Mouse (Mus musculus) intestine, embryonic 14.5 days (tissue): ENCODE data around the gene Uba6. TPM values are rescaled to one million over a fixed set of nuclear protein-coding genes. Genes with fewer than 3 reads are reported as not detected.

ENCODE experiments used
- ATAC-seq: fragments of 200-750 bp; cut with Nextera tagmentation; replicated peaks from 2 replicates; pipeline ENCODE4 v1.8.0; 2017; ENCODE audit warnings: low read depth, moderate number of reproducible peaks, moderate TSS enrichment, moderate library complexity; ENCODE audit not compliant: low FRiP score, low TSS enrichment
- DNase-seq: peaks from one replicate; pipeline ENCODE4 v3.0.0-alpha.2; 2018; ENCODE audit warnings: low spot score
- H3K27ac ChIP-seq: fragments of 300-500 bp; sonication (generic); 2 replicates; pipeline ENCODE4 v1.5.1; 2014; ENCODE audit warnings: low read depth, mild to moderate bottlenecking, control low read depth
- H3K27me3 ChIP-seq: fragments of 300-500 bp; sonication (generic); replicated peaks from 2 replicates; pipeline ENCODE4 v1.6.1; 2014; ENCODE audit warnings: low read length, control low read depth; ENCODE audit not compliant: control insufficient read depth, insufficient read depth
- H3K36me3 ChIP-seq: fragments of 300-500 bp; sonication (generic); 2 replicates; pipeline ENCODE4 v1.6.1; 2014; ENCODE audit warnings: low read length, control low read depth; ENCODE audit not compliant: control insufficient read depth, insufficient read depth
- H3K4me1 ChIP-seq: fragments of 300-500 bp; sonication (generic); replicated peaks from 2 replicates; pipeline ENCODE4 v1.6.1; 2014; ENCODE audit warnings: low read length, control low read depth, mixed read lengths; ENCODE audit not compliant: control insufficient read depth, insufficient read depth
- H3K4me2 ChIP-seq: fragments of 300-500 bp; sonication (generic); 2 replicates; pipeline ENCODE4 v1.6.1; 2014; ENCODE audit warnings: low read length
- H3K4me3 ChIP-seq: fragments of 300-500 bp; sonication (generic); 2 replicates; pipeline ENCODE4 v1.5.1; 2014; ENCODE audit warnings: low read depth, low read length, control low read depth, mixed read lengths
- H3K9ac ChIP-seq: fragments of 300-500 bp; sonication (generic); 2 replicates; pipeline ENCODE4 v1.6.1; 2014; ENCODE audit warnings: mild to moderate bottlenecking, low read length
- H3K9me3 ChIP-seq: fragments of 300-500 bp; sonication (generic); 2 replicates; pipeline ENCODE4 v1.6.1; 2016; ENCODE audit warnings: low read length, control low read depth; ENCODE audit not compliant: control insufficient read depth
- WGBS: fragments of 180-500 bp; shearing (Covaris S2); extraction: QIAGEN DNeasy Blood & Tissue Kit; methylation state at CpG from one replicate; pipeline ENCODE4 v1.1.7; 2014; 5-methylcytosine and 5-hydroxymethylcytosine counted together
- polyA plus RNA-seq: library from polyadenylated mRNA; unstranded; fragments of >200 nt; fragmentation: Nextera tagmentation; extraction: Ambion mirVana; gene quantifications from 2 replicates; pipeline ENCODE4 v1.2.1, GENCODE M21; 2014

The Uba6 gene
- polyA plus RNA-seq, 1 experiment from 2014 or later, result 19.1 TPM

DNA sequence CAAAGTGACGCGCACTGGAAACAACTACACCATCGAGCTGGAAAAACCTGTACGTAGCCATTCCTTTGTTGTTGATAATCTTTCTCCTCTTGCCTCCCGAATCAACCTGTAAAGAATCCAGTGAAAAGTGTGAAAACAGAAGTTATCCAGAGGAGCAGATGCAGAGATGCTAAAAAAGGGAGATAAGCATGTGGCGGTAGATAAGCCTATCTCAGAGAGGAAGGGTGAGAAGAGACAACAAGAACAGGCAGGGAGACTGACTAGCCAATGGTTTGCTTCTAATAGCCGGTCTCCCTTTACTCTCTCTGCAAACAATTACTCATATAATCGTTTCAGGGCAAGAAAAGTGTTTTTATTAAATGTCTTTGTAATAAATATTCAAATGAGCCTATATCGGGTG, 77.8 kb downstream of the Uba6 start:
- ATAC-seq (no peak), DNase-seq (no peak)
- no peaks in the 10 kb centered on the region for H3K4me1 ChIP-seq
- H3K27ac ChIP-seq, result no peak overlapping the region
- no peak overlapping the region for H3K9ac ChIP-seq
- no peaks in the 10 kb centered on the region for H3K27me3 ChIP-seq
- 80% methylated on average over 9 of the region's 9 CpGs for WGBS
- H3K4me2 ChIP-seq, result no peak overlapping the region
- H3K4me3 ChIP-seq, result no peak overlapping the region
- H3K36me3 ChIP-seq, result no peaks in the 10 kb centered on the region
- no peaks in the 10 kb centered on the region for H3K9me3 ChIP-seq

DNA sequence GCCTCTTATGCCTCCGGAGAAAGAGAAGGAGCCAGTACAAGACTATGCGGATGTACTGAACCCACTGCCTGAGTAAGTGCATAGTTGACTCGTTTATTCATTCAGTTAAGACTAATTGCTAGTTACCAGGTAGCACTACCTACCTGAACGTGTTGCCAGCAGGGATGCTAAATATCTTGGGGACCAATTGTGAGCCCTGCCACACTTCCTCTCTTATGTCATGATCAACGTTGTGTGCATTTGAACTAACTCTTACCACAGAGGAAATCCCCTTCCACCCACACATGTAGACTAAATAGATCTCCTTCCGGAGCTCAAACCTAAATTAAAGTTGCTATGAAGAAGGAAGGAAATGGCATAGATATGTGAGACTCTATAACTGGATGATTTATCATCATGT, 85.9 kb downstream of the Uba6 start:
- Histone ChIP-seq H3K4me3 (no peak overlapping the region), H3K9me3 (no peaks in the 10 kb centered on the region), H3K9ac (no peak overlapping the region), H3K4me1 (no peaks in the 10 kb centered on the region), H3K4me2 (no peak overlapping the region), H3K36me3 (no peaks in the 10 kb centered on the region), H3K27me3 (no peaks in the 10 kb centered on the region), H3K27ac (no peak overlapping the region)
- WGBS, result 74% methylated on average over 6 of the region's 6 CpGs
- ATAC-seq (no peak), DNase-seq (no peak)

DNA sequence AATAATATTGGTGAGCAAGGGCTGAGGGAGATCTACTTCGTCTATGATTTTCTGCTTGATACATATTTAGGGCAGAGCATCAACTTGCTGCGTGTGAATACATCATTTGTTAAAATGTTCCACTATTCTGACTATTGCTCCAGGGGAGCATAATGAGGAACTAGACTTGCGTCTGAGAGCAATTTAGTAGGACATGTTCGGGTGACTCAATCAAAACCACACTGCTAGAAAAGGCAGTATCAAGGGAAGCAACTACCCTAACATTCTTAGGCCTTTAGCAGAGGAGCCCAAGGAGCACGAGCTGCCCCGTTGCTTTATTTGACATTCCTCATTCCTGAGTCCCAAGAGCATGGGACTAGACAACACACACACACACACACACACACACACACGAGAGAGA, 87.6 kb downstream of the Uba6 start:
- Histone ChIP-seq H3K4me2 (no peak overlapping the region), H3K36me3 (no peaks in the 10 kb centered on the region), H3K9me3 (no peaks in the 10 kb centered on the region), H3K27ac (no peak overlapping the region), H3K4me1 (no peaks in the 10 kb centered on the region), H3K27me3 (no peaks in the 10 kb centered on the region), H3K9ac (no peak overlapping the region), H3K4me3 (no peak overlapping the region)
- DNase-seq, result no peak
- no peak for ATAC-seq
- 75% methylated on average over 7 of the region's 7 CpGs for WGBS

DNA sequence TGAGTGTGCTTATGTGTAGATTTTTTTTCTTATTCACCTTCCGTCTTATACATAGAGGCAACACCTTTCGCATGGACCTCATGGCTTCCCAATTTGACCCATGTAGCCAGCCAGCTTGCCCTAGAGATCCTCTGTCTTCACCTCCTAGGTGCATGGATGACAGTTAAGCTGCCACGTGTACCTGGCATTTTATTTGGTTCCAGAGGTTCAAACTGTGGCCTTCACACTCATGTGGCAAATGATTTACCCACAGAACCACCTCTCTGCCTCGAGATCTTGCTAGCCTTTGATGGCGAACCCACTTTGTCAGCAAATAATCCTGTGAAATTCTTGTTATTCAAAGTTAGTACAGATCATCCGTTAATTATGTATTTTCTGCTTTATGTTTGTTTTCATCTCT, 88.6 kb downstream of the Uba6 start:
- Histone ChIP-seq H3K9me3 (no peaks in the 10 kb centered on the region), H3K9ac (no peak overlapping the region), H3K27ac (no peak overlapping the region), H3K4me3 (no peak overlapping the region), H3K4me2 (no peak overlapping the region), H3K27me3 (no peaks in the 10 kb centered on the region), H3K4me1 (no peaks in the 10 kb centered on the region), H3K36me3 (no peaks in the 10 kb centered on the region)
- DNase-seq (no peak), ATAC-seq (no peak)
- WGBS, result 79% methylated on average over 6 of the region's 6 CpGs

DNA sequence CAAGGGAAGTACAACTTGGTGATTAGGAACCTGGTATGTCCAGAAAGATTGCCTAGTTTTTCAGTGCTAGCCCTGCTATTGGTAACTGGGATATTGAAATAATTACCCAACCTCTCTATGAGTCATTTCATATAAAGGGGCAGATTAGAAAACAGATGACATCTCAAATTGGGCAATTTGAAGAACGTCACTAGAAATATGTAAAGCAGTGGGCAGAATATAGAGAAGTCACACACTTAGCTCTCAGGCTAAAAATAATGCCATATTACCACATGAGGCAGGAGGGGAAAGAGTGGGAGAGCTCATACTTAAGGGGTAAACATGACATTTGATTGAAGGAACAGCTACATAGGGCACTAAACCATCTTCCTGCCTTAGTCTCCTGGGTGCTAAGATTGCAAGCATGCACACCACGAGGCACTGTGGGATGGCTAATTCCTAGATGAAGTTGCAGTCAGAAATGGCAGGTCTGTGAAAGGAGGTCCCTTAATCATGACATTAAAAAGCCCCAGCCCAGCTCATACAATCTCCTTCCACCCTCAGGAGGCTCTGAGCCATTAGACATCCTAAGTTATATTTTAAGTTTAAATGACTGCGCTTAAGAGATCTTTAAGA, 93.8 kb downstream of the Uba6 start:
- no peaks in the 10 kb centered on the region for H3K4me1 ChIP-seq
- no peak overlapping the region for H3K9ac ChIP-seq
- no peak for DNase-seq
- H3K9me3 ChIP-seq, result no peaks in the 10 kb centered on the region
- no peak for ATAC-seq
- no peak overlapping the region for H3K27ac ChIP-seq
- H3K27me3 ChIP-seq, result no peaks in the 10 kb centered on the region
- 78% methylated on average over 3 of the region's 3 CpGs for WGBS
- H3K36me3 ChIP-seq, result no peaks in the 10 kb centered on the region
- no peak overlapping the region for H3K4me2 ChIP-seq
- no peak overlapping the region for H3K4me3 ChIP-seq

DNA sequence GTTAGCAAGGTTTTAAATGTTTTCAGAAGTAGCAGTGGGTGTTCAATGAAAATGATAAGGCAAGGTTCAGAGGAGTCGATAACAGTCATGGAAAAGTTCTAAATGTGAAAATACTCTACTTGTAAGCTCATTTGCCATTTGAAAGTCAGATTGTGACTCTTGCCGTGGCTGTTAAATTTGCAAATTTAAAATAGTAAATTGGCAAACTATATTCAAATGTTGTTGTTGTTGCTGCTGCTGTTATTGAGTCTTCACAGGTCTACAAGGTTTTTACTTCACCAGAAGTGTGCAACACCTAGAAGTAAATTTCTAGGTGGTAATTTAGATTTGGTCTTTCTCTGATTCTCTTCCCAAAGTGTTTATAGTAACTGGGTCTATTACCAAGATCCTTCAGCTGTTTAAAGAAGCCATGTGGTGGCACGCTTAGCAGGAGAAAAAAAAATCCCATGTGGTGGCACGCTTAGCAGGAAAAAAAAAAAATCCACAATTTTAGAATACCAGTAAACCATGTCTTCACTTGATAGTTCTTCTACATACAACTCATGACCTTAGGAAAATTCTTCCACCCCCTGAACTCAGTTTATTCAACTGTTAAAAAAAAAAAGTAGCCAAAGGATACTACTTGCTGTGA, 99.7 kb downstream of the Uba6 start:
- H3K27ac ChIP-seq, result no peak overlapping the region
- no peak overlapping the region for H3K9ac ChIP-seq
- no peaks in the 10 kb centered on the region for H3K36me3 ChIP-seq
- 81% methylated on average over 4 of the region's 4 CpGs for WGBS
- no peaks in the 10 kb centered on the region for H3K4me1 ChIP-seq
- no peaks in the 10 kb centered on the region for H3K27me3 ChIP-seq
- ATAC-seq (no peak), DNase-seq (no peak)
- H3K4me2 ChIP-seq, result no peak overlapping the region
- no peak overlapping the region for H3K4me3 ChIP-seq
- no peaks in the 10 kb centered on the region for H3K9me3 ChIP-seq

DNA sequence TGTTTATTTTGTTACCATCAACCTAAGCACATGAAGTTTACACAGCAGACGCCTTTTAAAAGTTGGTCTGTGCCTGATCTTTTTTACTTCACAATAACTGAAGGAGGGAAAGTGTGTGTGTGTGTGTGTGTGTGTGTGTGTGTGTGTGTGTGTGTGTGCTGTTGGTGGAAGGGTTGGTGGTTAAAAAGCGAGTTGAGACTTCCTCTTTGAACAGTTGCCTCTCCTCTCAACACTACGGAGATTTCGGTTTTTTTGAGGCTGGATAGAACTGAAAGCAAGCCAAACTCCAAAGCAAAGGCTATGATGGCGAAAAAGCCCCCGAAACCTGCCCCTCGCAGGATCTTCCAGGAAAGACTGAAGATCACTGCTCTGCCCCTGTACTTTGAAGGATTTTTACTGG, 101.1 kb downstream of the Uba6 start, which contains the start of gene Stap1:
Stap1 (plus strand) TSS at position 209 of the 400 bp plus-strand sequence.
- no peaks in the 10 kb centered on the region for H3K4me1 ChIP-seq
- 56% methylated on average over 7 of the region's 7 CpGs for WGBS
- H3K4me3 ChIP-seq, result no peak within 1 kb of the TSS
- H3K27me3 ChIP-seq, result no peaks in the 10 kb centered on the region
- DNase-seq (no peak), ATAC-seq (no peak)
- no peak within 1 kb of the TSS for H3K4me2 ChIP-seq
- H3K27ac ChIP-seq, result no peak within 1 kb of the TSS
- no peaks in the 10 kb centered on the region for H3K36me3 ChIP-seq
- no peak within 1 kb of the TSS for H3K9ac ChIP-seq
- no peaks in the 10 kb centered on the region for H3K9me3 ChIP-seq

DNA sequence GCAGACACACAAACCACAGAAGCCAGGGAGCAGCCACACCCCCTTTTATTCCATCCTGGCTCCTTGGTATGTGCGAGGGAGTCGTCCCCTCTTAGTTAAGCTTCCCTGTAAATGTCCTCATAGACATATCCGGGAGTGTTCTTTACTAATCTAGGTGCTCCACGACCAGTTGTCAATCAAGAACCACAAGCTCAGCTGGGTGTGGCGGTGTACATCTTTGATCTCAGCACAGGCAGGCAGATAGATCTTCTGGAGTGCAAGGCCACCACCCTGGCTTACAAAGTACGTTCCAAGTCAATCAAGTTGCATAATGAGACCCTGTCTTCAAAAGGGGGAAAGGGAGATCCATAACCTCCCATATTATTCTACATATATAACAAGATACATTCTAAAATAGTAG, 103.5 kb downstream of the Uba6 start:
- Histone ChIP-seq H3K36me3 (no peaks in the 10 kb centered on the region), H3K4me1 (no peaks in the 10 kb centered on the region), H3K9ac (no peak overlapping the region), H3K4me2 (no peak overlapping the region), H3K27me3 (no peaks in the 10 kb centered on the region), H3K4me3 (no peak overlapping the region), H3K27ac (no peak overlapping the region), H3K9me3 (no peaks in the 10 kb centered on the region)
- DNase-seq, result no peak
- 77% methylated on average over 6 of the region's 6 CpGs for WGBS
- ATAC-seq, result no peak

DNA sequence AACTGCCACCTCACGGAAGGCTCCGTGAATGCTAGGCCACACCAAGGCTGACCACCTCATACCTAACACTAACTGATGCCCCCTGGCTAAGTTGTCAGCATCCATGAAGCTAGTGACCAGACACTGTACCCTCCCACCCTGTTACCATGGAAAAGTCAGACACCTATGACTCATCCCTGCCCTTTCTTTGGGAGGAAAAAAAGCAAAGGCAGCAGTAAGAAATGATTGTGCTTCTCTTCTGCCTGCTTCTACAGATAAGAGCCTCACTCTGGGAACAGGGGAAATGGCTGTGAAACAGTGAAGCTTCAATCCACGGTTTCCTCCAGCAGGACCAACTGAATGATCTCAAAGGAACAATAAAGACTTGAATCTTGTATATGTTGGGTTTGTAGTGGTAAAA, 104.2 kb downstream of the Uba6 start:
- Histone ChIP-seq H3K4me2 (no peak overlapping the region), H3K36me3 (no peaks in the 10 kb centered on the region), H3K4me1 (no peaks in the 10 kb centered on the region), H3K27me3 (no peaks in the 10 kb centered on the region), H3K27ac (no peak overlapping the region), H3K9me3 (no peaks in the 10 kb centered on the region), H3K4me3 (no peak overlapping the region), H3K9ac (no peak overlapping the region)
- DNase-seq (no peak), ATAC-seq (no peak)
- 79% methylated on average over 3 of the region's 3 CpGs for WGBS
